14 mouse cellular contexts compared by ENCODE assay signal in genomic region chr10:118984580-118984979, GRCm38 (mm10).
DNase-seq lines count a peak whose midpoint lies in the region; ATAC-seq and TF ChIP-seq lines count a peak whose summit lies in the region.
"Had no signal": no experiment of that assay in that cellular context is flagged by ENCODE, and none has a peak within 500 bp of the region (broad histone marks: within the 10 kb centered on the region; RNA-seq: fewer than 3 reads in every experiment).

No protein-coding gene starts in this region.

- no peaks in the 10 kb centered on the region for H3K27me3 ChIP-seq in heart, embryonic 10.5 days (ENCODE audit: insufficient read depth, poor library complexity, severe bottlenecking)
- no peaks in the 10 kb centered on the region for H3K27me3 ChIP-seq in liver, embryonic 11.5 days (replicated peaks; ENCODE audit: control insufficient read depth, insufficient read depth, low read length)

- TF ChIP-seq CTCF in gastrocnemius, adult 2 months (IDR thresholded peaks at IDR 0.05), result no peak

- 73% methylated on average over 5 of the region's 5 CpGs for whole genome bisulfite sequencing in heart, embryonic 10.5 days
- 87% methylated on average over 5 of the region's 5 CpGs for WGBS in liver, embryonic 11.5 days

- H3K4me2 ChIP-seq in liver, embryonic 11.5 days, result no peak overlapping the region
- H3K4me2 ChIP-seq: forebrain, embryonic 12.5 days had no signal

- no peaks in the 10 kb centered on the region for H3K36me3 ChIP-seq in heart, embryonic 10.5 days
- H3K36me3 ChIP-seq in liver, embryonic 11.5 days (ENCODE audit: control insufficient read depth, insufficient read depth, low read length), result no peaks in the 10 kb centered on the region
- H3K36me3 ChIP-seq: forebrain, embryonic 12.5 days had no signal

- H3K4me3 ChIP-seq in heart, embryonic 10.5 days, result no peak overlapping the region
- no peak overlapping the region for H3K4me3 ChIP-seq in gastrocnemius, adult 2 months
- H3K4me3 ChIP-seq in liver, embryonic 11.5 days (ENCODE audit: low read depth, low read length), result no peak overlapping the region
- H3K4me3 ChIP-seq: forebrain, embryonic 12.5 days had no signal

- H3K9me3 ChIP-seq in heart, embryonic 10.5 days, result no peaks in the 10 kb centered on the region
- H3K9me3 ChIP-seq in liver, embryonic 11.5 days (ENCODE audit: control insufficient read depth, low read length), result 0 out of 2 replicates have a peak, but pooled peaks cover 2% of the 10 kb centered on the region

- intact Hi-C loops in gastrocnemius, adult 2 months (cut with DNase I), result no loop called here

- H3K27ac ChIP-seq in heart, embryonic 10.5 days, result no peak overlapping the region
- H3K27ac ChIP-seq in gastrocnemius, adult 2 months, result no peak overlapping the region
- H3K27ac ChIP-seq in liver, embryonic 11.5 days (ENCODE audit: low read depth, low read length), result no peak overlapping the region
- H3K27ac ChIP-seq: forebrain, embryonic 12.5 days had no signal

- H3K4me1 ChIP-seq in heart, embryonic 10.5 days, result no peaks in the 10 kb centered on the region
- no peaks in the 10 kb centered on the region for H3K4me1 ChIP-seq in liver, embryonic 11.5 days (replicated peaks; ENCODE audit: control insufficient read depth, insufficient read depth, low read length)
- H3K4me1 ChIP-seq: forebrain, embryonic 12.5 days had no signal

- no peak overlapping the region for H3K9ac ChIP-seq in liver, embryonic 11.5 days (ENCODE audit: low read depth, low read length)
- H3K9ac ChIP-seq: forebrain, embryonic 12.5 days had no signal

- peak; percentile 4 for DNase-seq in heart, adult 8-10 months (ENCODE audit: low spot score)
- no peak for DNase-seq in heart, embryonic 10.5 days (ENCODE audit: low spot score)
- peak; percentile 15 for DNase-seq in right cerebral cortex, postnatal 4 days
- DNase-seq in right cerebral cortex, postnatal 25 days, result no peak
- DNase-seq in gastrocnemius, adult 2 months, result peak; percentile 76
- no peak for DNase-seq in liver, embryonic 11.5 days (ENCODE audit: low spot score)
- no peak for DNase-seq in embryo, embryonic 11 days
- DNase-seq: cerebellum, adult 8-10 months; kidney, postnatal 14 days; layer of hippocampus, adult 9-11 months; lung, adult 18-20 months had no signal

- no peak for ATAC-seq in liver, embryonic 11.5 days (replicated peaks; ENCODE audit: low FRiP score)
- ATAC-seq: intestine, postnatal 0 days; midbrain, embryonic 16.5 days had no signal

Comparison
In these comparisons a context has a peak if more than half of its experiments do, and no peak if none do; other contexts are left out.
1. DNase-seq: peak in heart, adult 8-10 months (single experiment), right cerebral cortex, postnatal 4 days (single experiment) and gastrocnemius, adult 2 months (single experiment); none in heart, embryonic 10.5 days (single experiment), right cerebral cortex, postnatal 25 days (single experiment), liver, embryonic 11.5 days (single experiment) and embryo, embryonic 11 days (single experiment).